Mouse (Mus musculus) ES-E14 (cell line): Measurements from ENCODE around the gene Zfy1.
"Not testable (repeated sequence)": the region's sequence is repeated elsewhere in the genome, so short reads cannot be mapped to it uniquely, and the experiment has no call there.

Source experiments
- CHD2 ChIP-seq: IDR thresholded peaks from 2 replicates; pipeline ENCODE4 v1.6.1; 2014; ENCODE audit warnings: mild to moderate bottlenecking, low read depth, low read length, inconsistent platforms
- MAFK ChIP-seq: IDR thresholded peaks from 2 replicates; pipeline ENCODE4 v1.6.1; 2014; ENCODE audit warnings: mild to moderate bottlenecking, low read depth, low read length, inconsistent platforms; ENCODE audit not compliant: insufficient read depth

GRCm38 (mm10) chrY:797309-797708 is at the start of gene Zfy1:
- not testable (repeated sequence) for TF ChIP-seq MAFK, CHD2
